Mouse (Mus musculus) heart, postnatal 0 days (tissue): ENCODE data around the gene Ramp3.

Experiments
- CTCF ChIP-seq: IDR thresholded peaks from 2 replicates; pipeline ENCODE4 v1.5.1; 2016; ENCODE audit warnings: antibody characterized with exemption, control low read depth, low read depth
- EP300 ChIP-seq: IDR thresholded peaks from 2 replicates; pipeline ENCODE4 v1.6.1; 2016; ENCODE audit warnings: antibody characterized with exemption, low read depth

DNA sequence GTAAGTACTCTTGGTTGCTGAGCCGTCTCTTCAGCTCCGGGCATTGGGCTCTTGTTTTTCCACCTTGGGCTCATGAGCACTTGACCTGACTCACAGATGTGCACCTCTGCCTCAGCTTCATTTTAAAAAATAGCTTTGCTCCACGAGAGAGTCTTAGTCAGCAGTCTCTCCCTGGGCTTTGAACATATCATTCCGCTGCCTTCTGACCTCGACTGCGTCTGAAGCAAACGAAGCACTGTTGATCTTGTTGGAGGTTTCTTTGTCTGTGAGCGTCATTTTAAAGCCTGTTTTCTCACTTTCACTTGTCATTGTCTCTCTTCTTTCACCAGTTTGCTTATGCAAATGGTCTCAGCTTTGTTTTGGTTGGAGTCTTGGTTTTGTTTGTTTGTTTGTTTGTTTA, 38.2 kb downstream of the Ramp3 start:
- TF ChIP-seq CTCF (no peak), EP300 (no peak)
